Mouse (Mus musculus) left cerebral cortex, postnatal 10 days (tissue): ENCODE measurements around the gene Artn. TPM values are rescaled to one million over a fixed set of nuclear protein-coding genes. Genes with fewer than 3 reads are reported as not detected.

Experiments
- DNase-seq, 2 experiments: peaks; one replicate each; pipeline ENCODE4 v3.0.0; 2021 to 2022; ENCODE audit warnings: low spot score in 2 of 2, mixed read lengths in 1 of 2; ENCODE audit errors: extremely low spot score in 1 of 2
- intact Hi-C: fragments of 180-260 bp; cut with DNase I; formaldehyde crosslinking; loops from one replicate; pipeline ENCODE4 v1.15.1; 2025
- total RNA-seq, 2 experiments: library from RNA; stranded (reverse); gene quantifications; 2 replicates each; pipeline ENCODE4 v1.2.3; 2021

Gene Artn
- total RNA-seq, 2 experiments from 2014 or later: 2.0 to 2.1 TPM

DNA sequence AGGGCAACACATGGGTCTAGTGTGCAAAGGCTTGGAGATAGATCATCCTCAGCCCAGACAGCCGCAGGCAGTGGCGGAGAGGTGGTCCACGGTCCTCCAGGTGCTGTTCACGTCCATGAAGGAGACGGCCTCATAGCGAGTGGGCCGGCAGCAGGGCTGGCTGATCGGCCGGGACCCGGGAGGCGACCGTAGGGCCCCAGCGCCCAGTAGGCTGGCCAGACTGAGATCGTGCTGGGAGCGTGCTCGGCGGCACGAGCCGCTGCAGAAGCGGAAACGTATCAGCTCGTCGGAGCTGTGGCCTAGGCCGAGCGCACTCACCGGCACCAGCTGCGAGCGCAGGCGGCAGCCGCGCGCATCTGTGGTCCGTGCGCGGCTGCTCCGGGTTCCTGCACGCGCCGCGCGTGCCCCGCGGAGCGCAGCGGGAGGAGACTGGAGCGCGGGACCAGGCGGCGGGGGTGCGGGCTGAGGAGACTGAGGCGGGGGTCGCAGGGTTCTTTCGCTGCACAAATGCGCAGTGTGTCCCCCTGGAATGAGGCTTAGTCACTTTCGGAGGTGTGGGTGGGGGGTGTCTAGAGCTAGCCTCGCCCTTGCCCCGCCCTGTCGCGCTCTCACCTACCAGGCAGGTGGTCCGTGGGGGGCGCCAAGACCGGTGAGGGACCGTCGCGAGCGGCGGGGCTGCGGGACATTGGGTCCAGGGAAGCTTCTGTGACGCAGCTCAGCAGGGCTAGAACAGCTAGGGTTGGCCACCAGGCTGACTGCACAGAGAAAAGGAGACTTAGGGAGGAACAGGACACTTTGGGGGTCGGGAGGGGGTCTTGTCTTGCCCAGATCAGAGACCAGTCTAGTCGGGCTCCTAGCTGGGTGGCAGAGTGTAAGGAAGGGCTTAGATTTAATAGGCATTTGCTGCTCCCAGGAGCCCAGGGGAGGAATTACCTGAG is 2.7 kb downstream of the Artn start:
- DNase-seq: peak in 1 of 2 experiments; percentile 77
- intact Hi-C loops: loop anchor here (10.0 kb wide), 1 partner anchor 368 kb away; the partner anchor contains the start of gene Ptprf

- intact Hi-C loops: loop anchor here (10.0 kb wide), 1 partner anchor 370 kb away; the partner anchor contains the start of gene Ptprf
- DNase-seq: no peak
Measured at GRCm38 (mm10) chr4:117924916-117925315, 4.6 kb downstream of the Artn start.

DNA sequence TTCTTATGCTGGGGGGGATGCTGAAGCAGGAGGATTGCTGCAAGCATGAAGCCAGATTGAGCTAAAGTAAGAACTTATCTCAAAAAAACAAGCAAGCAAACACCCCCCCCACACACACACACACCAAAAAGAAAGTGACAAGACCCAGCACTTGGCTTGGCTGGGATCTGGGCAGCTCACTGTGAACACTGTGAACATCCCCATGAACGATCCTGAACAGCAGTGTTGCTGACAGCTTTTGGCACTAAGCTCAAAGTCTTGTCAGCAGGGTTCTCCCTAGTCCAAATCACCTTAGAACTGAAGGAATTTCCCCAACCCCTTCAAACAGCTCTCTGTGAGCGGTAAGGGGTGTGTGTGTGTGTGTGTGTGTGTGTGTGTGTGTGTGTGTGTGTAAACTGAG is 6.1 kb downstream of the Artn start:
- DNase-seq: no peak
- intact Hi-C loops: loop anchor here (10.0 kb wide), 1 partner anchor 371 kb away; the partner anchor contains the start of gene Ptprf

DNA sequence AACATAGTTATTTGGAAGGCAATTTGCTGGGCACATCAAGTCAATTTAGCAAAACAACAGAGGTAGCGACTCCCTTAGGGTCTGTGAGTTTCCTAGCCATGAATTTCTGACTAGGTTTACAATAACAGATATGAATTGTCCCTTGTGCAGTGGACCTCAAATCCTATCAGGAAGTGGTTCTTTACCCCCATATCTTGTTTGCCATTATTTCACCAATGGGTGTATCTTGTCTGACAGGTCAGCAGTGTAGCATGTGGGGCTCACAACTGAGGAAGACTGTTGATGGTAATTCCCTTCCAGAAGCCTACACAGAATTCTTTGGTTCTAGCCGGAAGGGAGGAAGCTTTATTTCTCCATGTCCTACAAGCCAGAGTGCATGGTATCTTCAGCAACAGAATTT is 8.2 kb downstream of the Artn start:
- no peak for DNase-seq
- intact Hi-C loops: loop anchor here (10.0 kb wide), 1 partner anchor 373 kb away; the partner anchor contains the start of gene Ptprf

DNA sequence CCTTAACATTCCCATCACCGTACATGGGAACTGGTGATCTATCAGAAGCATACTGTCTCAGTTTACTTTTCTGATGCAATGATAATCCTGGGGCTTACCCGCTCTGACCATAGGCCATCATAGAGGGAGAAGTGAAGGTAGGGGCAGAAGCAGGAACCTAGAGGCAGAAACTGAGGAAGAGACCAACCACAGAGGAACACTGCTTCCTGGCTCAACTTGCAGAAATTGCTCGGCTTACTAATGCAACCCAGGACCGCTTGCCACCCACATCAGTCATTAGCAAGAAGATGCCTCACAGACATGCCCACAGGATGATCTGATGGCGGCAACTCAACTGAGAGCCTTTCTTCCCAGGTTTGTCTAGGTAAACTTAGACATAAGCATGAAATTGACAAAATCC is 10.8 kb downstream of the Artn start:
- DNase-seq: no peak
- intact Hi-C loops: no loop called here

- intact Hi-C loops: no loop called here
Measured at GRCm38 (mm10) chr4:117918261-117918660, 11.3 kb downstream of the Artn start.

DNA sequence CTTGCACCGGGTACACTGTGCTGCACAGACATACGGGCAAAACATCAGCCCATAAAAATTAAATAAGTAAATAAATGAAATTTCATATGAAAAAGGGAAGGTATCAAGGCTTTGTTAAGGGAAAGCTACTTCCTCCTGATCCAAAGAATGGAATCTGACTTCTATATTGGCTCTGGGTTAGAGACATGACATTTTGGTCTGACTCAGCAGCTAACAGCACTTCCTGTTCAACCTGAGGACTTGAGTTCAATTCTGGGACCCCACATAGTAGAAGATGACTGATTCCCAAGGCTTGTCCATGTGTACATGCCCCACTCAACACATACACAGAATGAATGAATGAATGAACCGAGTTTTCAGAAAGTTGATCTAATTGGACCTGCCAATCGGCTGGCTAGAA is 11.7 kb downstream of the Artn start:
- no peak for DNase-seq
- intact Hi-C loops: no loop called here

More at GRCm38 (mm10) chr4:117918261-117918660, 11.3 kb downstream of the Artn start:
- DNase-seq: no peak

GRCm38 (mm10) chr4:117917402-117917801 is 12.2 kb downstream of the Artn start:
- intact Hi-C loops: no loop called here
- DNase-seq: no peak

DNA sequence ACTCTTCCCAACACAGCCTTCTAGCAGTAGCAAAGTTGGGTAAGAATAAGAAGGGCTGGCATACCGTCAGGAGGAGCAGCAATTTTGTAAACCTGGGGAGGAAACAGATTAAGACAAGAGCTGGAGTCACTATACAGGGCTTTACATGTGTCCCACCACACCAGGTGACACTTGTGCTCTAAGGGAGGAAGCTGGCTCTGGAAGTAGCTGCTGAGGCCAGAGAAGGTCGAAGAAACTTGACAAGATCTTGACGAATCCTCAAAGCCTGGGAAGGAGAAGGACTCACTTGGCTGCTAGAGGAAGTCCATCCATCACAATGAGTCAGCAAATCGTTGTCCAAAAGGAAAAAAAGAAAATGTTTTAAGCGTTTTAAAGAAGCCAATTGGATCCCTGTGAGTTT is 13.2 kb downstream of the Artn start:
- intact Hi-C loops: no loop called here
- no peak for DNase-seq

DNA sequence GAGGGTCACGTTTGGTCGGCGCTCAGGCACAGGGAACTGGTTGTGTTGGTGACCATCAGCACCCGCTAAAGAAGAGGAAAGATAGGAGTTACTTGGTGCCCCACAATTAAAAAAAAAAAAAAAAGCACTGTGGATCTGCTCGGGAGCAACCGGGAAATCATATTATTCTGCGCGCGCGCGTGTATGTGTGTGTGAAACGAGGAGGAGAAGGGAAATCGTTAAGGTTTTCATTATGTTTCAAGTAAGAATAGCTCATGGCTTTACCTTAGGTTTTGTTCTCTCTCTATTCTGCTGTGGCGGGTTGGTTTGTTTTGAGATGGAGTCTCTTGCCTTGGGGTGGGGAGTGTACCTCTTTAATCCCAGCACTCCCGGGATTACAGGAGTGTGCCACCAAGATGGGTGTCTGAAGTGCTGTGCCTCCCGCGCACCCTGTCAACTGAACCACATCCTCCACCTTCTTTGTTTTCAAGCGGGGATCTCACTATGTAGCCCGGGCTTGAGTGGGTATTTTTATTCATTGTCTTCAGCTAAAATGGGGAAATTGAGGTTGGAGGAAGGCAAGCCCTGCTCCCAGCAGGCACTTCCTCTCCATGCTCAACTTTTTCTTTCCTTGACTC is 14.0 kb downstream of the Artn start:
- intact Hi-C loops: no loop called here
- DNase-seq: no peak

- peak; percentile 86 to 93 for DNase-seq
- intact Hi-C loops: no loop called here
Measured at GRCm38 (mm10) chr4:117914591-117915442, 14.7 kb downstream of the Artn start, which contains the start of gene Ipo13. Gene Ipo13, minus strand, starts transcription at chr4:117914999.

GRCm38 (mm10) chr4:117914031-117914430 is 15.5 kb downstream of the Artn start:
- DNase-seq: no peak
- intact Hi-C loops: no loop called here

GRCm38 (mm10) chr4:117913421-117913820 is 16.1 kb downstream of the Artn start:
- DNase-seq: peak in 1 of 2 experiments; percentile 67
- intact Hi-C loops: no loop called here

- intact Hi-C loops: no loop called here
- DNase-seq: no peak
Measured at GRCm38 (mm10) chr4:117912685-117913273, 16.8 kb downstream of the Artn start.

DNA sequence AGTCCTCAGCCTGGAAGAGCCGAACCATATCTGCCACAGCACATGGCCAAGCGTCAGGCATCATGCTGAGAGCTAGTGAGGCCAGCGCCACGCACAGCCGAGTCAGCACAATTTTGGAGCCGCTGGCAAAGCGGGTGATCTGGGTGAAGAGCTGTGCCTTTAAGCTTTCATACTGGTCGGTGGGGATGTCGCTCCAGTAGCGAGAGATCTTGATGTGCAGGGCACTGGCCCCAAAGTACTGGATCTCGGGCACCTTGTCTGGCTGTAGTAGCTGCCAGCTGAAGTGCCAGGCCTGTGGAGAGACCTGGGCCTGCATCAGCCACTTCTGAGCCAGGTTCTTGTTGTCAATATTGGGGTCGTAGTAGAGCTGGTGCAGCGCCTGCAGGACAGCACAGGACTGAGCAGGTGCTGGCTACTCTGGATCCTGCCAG is 17.4 kb downstream of the Artn start:
- intact Hi-C loops: no loop called here
- no peak for DNase-seq

GRCm38 (mm10) chr4:117908834-117909453 is 20.6 kb downstream of the Artn start:
- peak in 1 of 2 experiments; percentile 65 for DNase-seq
- intact Hi-C loops: no loop called here

DNA sequence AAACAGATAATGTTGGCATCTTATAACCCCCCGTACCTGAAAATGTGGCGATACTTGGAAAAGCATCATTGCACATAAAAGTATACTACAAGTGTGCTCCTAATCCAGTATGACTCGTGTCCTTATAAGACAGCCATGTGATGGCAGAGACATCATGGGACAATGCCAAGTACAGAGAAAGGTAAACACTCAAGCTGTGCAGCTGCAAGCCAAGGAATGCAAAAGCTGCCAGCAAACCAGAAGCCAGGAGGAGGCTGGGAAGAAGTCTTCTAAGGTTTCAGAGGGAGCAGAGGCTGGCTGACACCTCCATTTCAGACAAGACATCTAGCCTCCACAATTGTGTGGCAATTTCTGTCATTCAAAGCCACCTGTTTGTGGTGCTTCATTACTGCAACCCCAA is 23.4 kb downstream of the Artn start:
- no peak for DNase-seq
- intact Hi-C loops: no loop called here

DNA sequence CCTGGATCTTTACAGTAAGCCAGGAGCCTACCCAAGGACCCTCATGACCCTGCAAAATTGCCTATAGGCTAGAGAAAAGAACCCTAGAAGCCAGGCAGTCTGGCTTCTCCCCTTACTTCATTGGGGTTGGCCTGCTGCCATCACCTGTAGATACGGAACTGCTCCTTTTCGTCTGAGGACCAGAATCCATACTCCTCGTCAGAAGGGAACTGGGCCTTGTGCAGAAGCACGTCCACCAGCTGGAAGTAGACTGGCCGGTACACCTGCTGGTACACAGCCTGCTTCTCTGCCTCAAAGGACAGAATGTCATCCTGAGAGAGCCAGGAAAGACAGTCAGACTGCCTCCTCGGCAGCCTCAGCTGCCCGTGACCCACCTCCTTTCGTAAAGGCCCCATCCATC is 24.8 kb downstream of the Artn start:
- intact Hi-C loops: no loop called here
- DNase-seq: no peak
